Mouse (Mus musculus): ENCODE measurements at regions not wholly inside any gene's neighbourhood (a gene's known extent, or its start where the extent isn't known, plus 50 kb on each side); places are given as distances from the start of the nearest gene placed in this dataset.

DNA sequence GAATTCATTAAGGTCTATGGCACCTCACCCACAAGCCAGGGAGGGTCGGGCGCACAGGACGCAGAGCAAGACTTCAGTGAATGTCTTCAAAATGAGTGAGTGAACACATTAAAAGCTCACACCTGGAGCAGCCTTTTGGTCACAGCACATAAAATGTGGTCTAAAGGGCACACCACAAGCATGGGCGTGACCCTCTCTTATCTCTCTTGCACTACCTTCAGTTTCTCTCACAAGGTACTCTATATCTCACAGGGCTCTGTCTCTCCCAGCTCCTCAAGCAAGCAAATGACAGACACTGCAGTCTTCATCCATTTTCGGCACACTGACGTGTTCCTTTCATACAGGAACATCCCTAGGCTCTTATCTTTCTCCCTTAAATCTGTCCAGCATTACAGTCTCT, 444.0 kb downstream of the Slc16a7 start:
- no peak for DNase-seq

DNA sequence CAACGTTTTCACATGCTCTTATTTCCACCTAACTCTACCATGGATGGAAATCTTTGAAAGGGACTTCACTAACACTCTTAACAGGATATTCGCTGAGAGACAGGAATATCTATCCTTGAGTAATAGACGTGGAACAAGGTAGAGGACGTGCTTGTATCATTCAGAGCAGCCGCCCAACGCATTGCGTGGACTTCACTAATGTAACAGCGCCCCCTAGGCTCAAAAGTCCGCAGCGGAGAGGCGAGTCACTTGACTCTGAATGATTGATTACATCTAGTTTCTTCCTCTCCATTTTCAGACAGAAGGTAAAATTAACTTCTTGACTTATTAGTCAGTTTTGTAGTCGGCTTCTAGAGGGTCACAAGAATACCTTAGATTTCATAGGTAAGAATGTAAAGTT, 447.1 kb downstream of the Slc16a7 start:
- DNase-seq, result peak; percentile 6

DNA sequence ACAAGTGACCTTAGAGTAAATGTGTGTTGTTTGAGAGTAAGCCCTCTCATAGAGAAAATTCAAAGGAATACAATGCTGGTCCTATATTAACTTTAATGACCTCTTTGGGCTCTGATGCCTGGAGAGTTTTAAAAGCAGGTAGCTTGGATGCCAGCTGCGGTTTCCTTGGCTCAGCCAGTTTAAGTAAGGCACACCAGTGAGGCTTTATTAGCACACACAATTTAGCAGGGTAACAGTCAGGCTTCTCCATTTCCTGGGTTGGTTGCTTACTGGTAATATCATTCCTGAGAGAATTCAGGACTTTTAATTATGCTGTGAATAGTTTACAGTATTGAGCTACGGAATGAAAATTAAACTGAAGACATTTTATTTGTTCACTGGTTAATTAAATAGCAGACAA, 462.0 kb downstream of the Slc16a7 start:
- no peak for DNase-seq

DNA sequence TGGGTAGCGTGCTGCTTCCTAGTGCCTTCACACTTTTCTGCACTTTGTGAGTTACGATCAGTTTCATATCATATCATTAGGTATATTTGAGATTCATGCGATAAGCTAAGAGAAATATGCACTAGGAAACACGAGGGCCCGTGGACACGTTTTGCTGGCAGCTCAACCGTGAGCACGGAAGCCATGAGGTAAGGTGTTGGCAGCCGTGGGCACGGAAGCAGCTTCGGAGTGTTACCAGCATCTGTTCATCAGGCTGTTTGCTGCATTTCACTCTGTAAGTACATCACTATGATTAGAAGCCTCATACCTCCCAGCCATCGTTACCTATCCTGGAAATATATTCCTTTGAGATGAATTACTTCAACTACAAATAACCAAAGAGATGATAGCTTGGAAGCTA, 489.2 kb downstream of the Slc16a7 start:
- DNase-seq, result no peak

DNA sequence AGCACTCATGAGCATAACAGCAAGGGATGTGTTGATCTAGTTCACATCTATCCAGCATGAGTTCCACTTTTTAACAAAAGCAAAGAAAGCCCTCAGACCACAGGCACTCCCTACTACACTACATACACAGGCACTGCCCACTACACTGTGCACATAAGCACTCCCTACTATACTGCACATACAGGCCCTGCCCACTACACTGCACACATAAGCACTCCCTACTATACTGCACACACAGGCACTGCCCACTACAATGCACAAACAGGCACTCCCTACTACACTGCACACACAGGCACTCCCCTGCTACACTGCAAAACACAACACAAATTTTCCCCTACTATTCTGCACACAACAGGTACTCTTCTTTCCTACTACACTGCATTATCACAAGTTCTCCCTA, 510.7 kb downstream of the Slc16a7 start:
- no peak for DNase-seq

DNA sequence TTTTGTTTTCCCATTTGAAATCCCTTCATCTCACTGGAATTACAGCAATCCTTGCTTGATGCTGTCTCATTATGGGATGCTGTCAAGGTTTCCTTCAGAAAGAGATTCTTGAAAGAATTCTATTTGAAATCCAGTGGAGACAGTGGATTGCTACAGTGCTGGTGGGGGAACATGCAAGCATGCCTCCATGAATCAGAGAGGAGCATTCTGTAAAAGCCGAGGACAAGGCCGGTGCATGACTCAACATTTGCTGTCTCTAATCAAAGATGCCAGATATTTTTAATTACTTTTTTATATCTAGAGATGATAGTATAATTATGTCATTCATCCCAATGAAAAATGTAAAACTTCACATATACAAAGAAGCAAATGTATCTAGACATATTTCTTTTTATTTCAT, 511.6 kb downstream of the Slc16a7 start:
- DNase-seq, result no peak

DNA sequence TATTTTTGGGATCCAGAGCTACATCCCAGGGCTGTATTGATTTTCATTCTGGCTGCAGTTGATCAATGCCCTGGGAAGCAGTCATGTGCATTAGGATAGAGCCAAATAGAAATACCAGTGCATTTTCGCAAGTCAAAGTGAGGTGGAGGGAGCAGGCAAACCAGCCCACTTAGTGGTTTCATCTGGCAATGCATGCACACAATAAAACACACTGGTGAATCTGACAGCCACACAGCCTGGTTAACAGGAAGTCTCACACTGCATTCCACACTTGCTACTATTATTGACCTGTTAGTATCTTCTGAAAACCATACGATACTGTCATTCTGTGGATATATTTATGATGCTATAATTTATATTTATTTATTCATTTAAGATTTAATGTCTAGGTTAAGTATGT, 517.1 kb downstream of the Slc16a7 start:
- DNase-seq, result no peak

DNA sequence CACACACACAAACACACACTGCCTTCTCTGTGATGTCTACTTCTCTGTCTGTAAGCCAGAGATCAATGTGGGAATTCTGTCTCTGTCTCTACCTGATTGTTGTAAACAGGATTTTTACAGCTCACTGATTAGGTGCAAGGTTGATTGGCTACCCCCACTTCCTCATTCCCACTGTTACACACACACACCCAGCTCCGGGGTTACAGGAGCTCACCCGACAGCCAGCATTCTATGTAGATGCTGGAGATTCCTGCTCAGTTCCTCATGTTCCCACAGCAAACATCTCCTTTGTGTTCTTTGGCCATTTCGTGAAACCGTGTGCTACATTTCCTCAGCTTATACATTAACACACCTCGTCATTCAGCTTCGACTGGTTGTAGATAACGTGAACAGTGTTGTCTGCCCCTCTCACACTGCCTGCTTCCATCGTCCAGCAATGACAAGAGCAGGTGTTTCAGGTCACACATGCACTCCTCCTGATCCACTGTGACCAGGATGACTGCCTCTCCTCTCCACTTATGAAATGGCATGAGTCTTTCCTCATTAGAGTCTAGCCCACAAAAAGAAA, 546.6 kb downstream of the Slc16a7 start:
- no peak for DNase-seq

DNA sequence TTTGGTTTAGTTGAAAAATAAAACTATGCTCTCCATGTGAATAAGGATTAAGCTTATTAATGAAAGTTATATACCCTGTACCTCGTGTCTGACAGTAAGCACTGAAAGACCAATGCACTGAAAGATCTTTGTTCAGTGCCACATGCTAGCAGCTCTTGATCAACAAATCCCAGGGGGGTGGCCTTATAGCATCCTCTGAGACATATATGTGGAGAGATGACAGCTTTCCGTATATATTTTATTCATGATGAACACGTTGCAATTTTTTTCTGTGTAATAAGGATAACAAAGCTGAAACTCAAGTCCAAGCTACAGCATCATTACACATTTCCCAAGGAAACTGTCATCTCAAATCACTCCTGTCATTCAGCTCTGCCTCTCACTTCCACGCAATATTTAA, 555.3 kb downstream of the Slc16a7 start:
- no peak for DNase-seq

DNA sequence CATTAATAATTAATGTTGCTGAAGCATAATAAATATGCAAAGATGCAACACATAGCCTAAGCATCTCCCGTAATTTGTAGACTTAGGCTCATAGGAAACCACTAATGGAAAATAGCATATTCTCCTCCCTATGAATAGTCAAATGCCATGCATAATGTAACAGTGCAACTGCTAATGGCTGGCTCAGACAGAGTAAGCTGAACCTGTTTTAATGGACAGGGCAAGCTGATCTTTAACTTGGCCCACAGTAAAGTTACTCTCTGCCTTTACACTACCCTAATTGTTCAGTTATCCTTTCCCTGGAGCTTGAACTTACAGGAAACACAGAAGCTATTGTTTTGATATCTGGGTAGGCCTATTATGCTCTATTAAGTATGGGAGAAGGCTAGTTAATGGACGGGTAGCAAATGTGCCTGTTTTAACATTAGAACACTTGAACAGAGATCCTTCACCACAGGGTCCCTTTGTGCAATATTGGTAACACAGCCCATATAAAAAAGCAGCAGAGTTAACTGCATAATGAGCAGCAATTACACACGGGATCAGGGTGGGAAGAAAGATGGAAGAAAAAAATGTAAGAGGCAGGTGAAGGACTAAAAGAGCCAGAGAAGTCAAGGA, 585.2 kb downstream of the Slc16a7 start:
- no peak for DNase-seq
